Mouse (Mus musculus): Measurements from ENCODE around the gene Lama4.
A peak's percentile ranks its signal among the peaks of the same experiment; 100 is the strongest.

Gene Lama4

DNA sequence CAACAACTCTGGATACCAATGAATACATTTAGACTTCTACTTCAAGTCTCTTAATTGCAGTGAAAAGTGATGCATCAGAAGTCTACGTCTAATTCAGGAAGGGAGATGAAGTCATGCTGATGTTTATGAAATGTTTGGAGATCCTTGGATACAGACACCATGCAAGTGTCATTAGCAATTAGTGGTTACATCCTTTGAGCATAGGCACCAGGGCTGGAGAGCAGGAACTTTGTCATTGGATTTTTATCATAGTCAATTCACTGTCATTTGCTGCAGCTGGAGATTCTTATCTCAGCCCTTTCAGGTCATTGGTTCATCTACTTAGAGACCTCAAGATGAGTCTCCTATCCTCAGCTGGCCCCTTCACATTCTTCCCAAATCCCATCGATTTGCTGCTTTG is 30.6 kb downstream of the Lama4 start:
- no peak for DNase-seq

DNA sequence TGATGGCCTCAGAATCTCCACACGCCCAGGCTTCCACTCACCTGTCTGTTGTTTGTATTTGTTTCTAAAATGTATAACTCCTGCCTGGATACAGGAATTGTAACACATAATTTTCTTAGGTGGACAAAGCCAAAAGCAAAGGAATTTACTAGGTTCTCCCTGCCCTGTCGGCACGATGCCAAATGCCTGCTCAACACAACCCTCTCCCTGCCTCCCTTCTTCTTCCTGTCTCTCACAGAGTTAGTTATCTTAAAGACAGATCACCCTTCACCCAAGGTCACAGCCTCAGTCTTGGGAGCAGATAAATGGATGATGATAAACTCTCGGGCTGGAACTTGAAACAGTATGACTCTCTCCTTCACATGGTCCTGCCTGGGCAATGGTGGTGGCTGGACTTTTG is 35.6 kb downstream of the Lama4 start:
- DNase-seq = no peak

GRCm38 (mm10) chr10:39002521-39002920 is 37.2 kb downstream of the Lama4 start:
- DNase-seq = no peak

DNA sequence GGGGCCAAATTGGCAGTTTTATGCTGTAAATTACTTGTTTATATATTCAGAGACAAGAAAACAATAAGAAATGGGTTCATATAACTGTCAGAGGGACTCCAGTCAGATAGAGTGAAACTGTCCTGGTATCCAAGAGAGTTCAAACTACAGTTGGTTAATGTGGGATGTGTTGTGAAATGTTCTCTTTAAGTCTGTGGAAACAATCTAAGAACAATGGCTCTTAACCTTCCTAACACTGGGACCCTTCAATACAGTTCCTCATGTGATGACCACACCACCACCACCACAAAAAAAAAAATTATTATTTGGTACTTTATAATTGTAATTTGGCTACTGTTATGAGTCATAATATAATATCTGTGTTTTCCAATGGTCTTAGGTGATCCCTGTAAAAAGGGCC is 38.2 kb downstream of the Lama4 start:
- no peak for DNase-seq

GRCm38 (mm10) chr10:39005494-39005893 is 40.2 kb downstream of the Lama4 start:
- DNase-seq = peak; percentile 14

- no peak for DNase-seq
These were observed 41.3 kb downstream of the Lama4 start for GRCm38 (mm10) chr10:39006433-39007105.

- DNase-seq = no peak
These were observed 49.5 kb downstream of the Lama4 start for GRCm38 (mm10) chr10:39014836-39015235.

DNA sequence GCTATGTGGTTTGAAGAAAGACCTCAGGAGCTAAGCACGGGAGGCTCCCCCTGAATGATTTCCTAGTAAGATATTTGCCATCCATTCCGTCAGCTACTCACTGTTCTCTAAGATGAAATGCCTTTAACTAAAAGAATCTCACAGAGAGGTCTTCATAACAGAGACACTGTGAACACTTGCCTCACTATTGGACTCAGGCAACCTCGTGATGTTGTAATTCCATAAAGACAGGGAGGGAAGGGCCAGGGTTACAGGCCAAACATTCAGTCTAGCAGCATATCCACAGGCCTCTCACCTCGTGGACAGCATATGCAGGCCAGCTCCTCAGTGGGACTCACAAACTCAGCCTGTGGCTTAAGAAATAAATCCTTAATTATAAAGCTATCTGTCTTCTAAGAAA is 52.7 kb downstream of the Lama4 start:
- no peak for DNase-seq

DNA sequence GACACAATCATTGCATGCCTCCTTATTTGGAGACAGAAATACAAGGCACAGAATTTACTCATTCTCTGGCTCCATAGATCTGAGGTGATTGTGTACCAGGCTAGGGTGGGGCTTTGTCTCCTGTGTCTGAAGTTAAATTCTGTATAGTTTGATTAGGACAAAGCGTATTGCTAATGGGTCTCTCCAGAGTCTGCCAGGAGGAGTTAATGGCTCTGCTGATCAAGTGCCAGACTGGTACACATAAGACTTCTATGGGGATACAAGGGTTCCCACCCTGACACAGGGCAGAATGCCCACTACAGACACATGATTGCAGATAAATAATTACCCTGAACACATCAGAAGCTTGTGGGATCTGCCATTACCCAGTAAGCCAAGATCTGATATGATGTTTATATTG is 53.3 kb downstream of the Lama4 start:
- no peak for DNase-seq

GRCm38 (mm10) chr10:39023618-39024256 is 58.4 kb downstream of the Lama4 start:
- DNase-seq = no peak

DNA sequence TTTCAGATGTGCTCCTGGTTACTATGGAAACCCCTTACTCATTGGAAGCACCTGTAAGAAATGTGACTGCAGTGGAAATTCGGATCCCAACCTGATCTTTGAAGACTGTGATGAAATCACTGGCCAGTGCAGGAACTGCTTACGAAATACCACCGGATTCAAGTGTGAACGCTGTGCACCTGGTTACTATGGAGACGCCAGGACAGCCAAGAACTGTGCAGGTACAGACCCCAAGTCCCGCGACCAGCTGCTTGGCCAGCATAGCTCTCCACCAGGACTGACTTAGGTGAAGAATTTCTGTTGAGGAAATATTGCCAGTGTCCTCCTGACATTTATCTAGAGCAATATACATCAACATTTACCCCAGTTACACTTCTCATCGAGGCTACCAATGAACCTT is 61.2 kb downstream of the Lama4 start:
- no peak for DNase-seq

DNA sequence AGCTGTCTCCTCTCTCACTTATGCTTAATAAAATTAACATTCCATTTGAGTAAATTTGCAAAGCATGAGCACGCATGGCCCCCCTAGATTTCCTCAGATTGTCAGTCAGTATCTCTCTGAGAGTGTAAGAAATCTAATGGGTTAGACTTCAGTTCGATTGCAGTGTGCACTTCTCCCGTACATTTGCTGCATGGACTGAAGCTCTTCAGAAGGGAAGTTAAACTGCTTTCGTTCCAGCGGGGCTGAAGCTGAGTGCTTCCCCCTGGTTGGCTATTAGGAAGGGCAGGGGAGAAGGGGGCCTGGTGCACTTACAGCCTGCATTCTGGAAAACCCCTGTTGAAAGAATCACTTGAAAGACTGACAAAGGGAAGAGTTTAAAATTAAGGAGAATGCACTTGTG is 61.7 kb downstream of the Lama4 start:
- DNase-seq = no peak

DNA sequence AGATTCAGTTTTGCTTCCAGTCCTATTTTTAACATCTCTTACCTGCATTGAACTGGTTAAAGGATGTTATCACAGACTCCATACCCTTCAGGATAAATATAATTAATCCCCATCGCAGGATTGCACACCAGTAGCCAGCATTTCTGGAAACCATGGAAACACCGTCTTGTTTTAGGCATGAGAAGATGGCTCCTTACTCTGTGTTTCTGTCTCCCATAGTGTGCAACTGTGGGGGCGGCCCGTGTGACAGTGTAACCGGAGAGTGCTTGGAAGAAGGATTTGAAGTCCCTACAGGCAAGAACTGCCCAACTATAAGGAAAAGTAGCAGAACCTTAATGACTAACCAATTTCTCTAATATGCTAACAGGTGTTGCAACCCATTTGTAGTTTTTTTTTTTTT is 63.1 kb downstream of the Lama4 start:
- no peak for DNase-seq

DNA sequence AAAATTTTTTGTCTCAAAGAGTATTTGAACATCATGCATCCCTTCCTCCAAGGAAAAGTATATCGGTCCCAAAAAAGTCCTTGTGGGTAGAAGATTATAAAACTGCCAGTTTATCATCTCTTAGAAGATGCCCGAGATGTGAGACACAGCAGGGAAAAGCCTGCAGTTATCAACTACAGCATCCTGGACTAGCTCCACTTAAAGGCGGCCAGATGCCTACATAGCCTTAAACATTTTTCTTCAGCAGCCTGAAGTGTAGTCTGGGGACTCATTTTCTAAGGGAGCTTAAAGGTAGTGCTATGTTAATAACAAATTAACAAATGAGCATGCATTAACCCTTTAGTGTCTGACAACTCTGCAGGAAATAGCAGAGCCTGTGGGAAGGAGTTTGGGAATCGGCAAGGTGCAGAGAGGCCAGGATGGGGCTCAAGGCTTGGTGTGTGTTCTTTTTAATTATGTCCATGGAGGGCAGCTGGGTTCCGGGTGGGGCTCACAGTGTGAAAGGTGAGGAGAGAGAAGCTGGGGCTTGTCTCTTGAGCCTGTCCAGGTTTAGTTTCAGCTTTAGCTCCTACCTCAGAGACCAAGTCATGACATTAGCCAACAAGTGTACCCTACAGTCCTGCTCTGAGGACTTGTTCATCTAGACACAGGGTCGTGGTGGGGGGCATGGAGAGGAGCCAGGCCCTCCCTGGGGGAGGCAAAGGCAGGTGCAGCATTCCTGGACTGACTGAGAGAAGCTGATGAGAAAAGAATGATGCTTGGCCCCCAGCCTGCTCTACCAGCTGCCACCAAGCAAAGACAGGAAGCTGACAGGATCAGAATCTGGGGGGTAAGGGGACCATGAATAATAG is 64.2 kb downstream of the Lama4 start:
- DNase-seq = no peak

- no peak for DNase-seq
These were observed 64.9 kb downstream of the Lama4 start for GRCm38 (mm10) chr10:39030148-39030685.

- no peak for DNase-seq
These were observed 74.2 kb downstream of the Lama4 start for GRCm38 (mm10) chr10:39039564-39039963.

GRCm38 (mm10) chr10:39040026-39040425 is 74.7 kb downstream of the Lama4 start:
- DNase-seq = no peak

- no peak for DNase-seq
These were observed 79.2 kb downstream of the Lama4 start for GRCm38 (mm10) chr10:39044476-39044995.

DNA sequence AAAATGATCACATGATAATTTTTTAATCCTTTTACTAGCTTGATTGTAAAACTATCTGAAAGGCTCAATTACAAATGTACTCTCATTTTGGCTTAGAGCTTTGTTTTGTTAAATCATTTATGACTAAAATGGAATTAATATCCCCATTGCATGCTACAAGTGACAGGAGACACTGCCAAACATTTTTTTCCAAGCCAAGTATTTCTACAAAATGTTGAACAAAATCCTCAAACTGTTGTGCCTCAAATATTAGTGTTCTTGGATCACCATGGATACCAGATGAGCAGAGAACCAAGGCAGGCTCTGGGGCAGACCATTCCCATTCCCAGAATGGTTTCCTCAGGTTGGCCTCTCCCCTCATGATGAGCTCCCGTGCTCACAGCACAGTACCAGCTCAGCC is 79.8 kb downstream of the Lama4 start:
- DNase-seq = no peak

- DNase-seq = no peak
These were observed 82.5 kb downstream of the Lama4 start for GRCm38 (mm10) chr10:39047775-39048174.

DNA sequence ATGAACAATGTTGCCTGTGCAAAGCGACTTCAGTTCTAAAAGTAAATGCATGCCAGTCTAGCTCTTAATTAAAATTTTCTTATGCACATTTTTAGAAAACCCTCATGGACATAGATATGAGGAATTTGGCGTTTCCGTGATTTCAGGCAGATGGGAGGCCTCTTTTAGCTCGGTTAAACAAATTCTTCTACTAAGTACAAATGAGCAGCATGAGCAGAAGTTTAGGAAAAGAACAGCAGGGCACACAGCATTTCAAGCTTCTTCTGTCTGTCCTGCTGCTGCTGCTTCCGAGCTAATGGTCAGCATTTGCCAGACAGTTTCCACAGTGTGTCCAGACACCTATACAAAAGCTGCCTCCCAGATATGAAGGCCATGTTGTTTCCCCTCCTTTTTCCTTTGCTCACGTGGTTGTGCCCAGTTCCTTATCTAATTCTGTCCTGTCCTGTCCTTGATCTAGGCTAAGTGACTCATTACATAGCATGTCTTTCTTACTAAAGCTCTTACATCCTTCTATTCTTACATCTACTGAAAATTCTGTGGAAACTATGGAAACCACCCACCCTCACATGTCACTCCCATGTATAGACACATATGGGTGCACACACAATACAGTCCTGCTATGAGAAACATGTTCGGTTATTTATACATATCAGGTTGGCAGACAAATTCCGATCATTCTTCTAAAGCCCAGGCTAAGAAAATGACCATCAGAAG is 84.4 kb downstream of the Lama4 start:
- no peak for DNase-seq

DNA sequence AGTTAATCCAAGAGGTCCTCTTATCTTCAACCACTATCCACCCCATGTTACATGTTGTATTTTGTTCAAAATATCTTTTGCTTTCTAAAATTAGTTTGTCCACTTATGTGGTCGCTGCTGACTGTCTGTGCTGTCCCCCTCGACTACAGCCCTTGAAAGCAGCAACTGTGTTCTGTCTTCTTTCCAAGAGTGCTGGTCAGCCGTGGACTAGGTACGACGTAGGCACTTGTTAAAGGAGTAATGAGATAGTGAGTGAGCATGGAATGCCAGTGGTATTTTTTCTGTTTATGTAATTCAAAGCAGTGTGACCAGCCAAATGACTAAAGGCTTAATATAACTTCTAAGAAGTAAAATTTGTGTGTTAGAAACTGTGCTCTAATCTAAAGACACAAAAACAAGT is 90.7 kb downstream of the Lama4 start:
- no peak for DNase-seq

DNA sequence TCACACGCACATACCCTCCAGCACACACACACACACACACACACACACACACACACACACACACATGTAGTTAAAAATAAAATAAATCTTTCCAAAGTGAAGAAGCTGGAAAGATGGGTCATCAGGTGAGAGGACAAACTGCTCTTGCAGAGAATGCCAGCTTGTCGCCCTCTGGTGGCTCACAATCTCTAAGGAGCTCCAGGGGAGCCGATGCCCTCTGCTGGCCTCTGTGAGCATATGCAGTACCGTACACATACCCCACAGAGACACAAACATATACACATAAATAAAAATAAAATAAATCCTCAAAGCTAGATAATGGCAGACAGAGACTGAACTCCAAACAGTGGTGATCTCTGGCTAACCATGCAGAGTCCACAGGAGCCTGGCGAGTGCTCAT is 99.4 kb downstream of the Lama4 start:
- DNase-seq = peak; percentile 12
